Mouse (Mus musculus) skeletal muscle tissue, postnatal 0 days (tissue): ENCODE data around the gene Cth. TPM values are rescaled to one million over a fixed set of nuclear protein-coding genes. Genes with fewer than 3 reads are reported as not detected.

Source experiments
- polyA plus RNA-seq: library from polyadenylated mRNA; unstranded; fragments of >200 nt; fragmentation: Nextera tagmentation; extraction: Ambion mirVana; gene quantifications from 2 replicates; pipeline ENCODE4 v1.2.1, GENCODE M21; 2015

Cth gene
- 1.8 and 6.3 TPM in 2 replicates for polyA plus RNA-seq

GRCm38 (mm10) chr3:157924692-157925328 is at the start of gene Cth:
Gene Cth, minus strand, starts transcription at chr3:157925077.

GRCm38 (mm10) chr3:157946843-157947358 is 22.0 kb upstream of the Cth start, which contains the start of gene Ankrd13c:
Gene Ankrd13c, plus strand, starts transcription at chr3:157947239.

Other genes starting within 250 kb of the Cth start
- gene Ankrd13c, start 22.2 kb upstream of the Cth start, polyA plus RNA-seq, result 10.3 and 11.8 TPM in 2 replicates
- gene Srsf11, start 111.6 kb upstream of the Cth start, polyA plus RNA-seq, result 127 and 131 TPM in 2 replicates
- gene Lrrc40, start 111.6 kb upstream of the Cth start, polyA plus RNA-seq, result 14.7 and 16.5 TPM in 2 replicates